Mouse (Mus musculus) small intestine, adult 2 months (tissue): Measurements from ENCODE around the gene Man1c1. TPM values are rescaled to one million over a fixed set of nuclear protein-coding genes. Genes with fewer than 3 reads are reported as not detected.
A peak's percentile ranks its signal among the peaks of the same experiment; 100 is the strongest.

ENCODE experiments used
- H3K27ac ChIP-seq: fragments of 200-500 bp; 2 replicates; pipeline ENCODE4 v1.5.1; 2012; ENCODE audit warnings: low read depth, low read length, control low read depth, inconsistent platforms; ENCODE audit not compliant: insufficient read depth
- H3K27me3 ChIP-seq: fragments of 200-500 bp; 2 replicates; pipeline ENCODE4 v1.6.1; 2012; ENCODE audit warnings: mild to moderate bottlenecking, moderate library complexity, low read length, inconsistent platforms; ENCODE audit not compliant: control insufficient read depth, insufficient read depth
- H3K36me3 ChIP-seq: fragments of 200-500 bp; 2 replicates; pipeline ENCODE4 v1.6.1; 2012; ENCODE audit warnings: mild to moderate bottlenecking, low read length, control low read depth, inconsistent platforms; ENCODE audit not compliant: control insufficient read depth, insufficient read depth
- H3K4me1 ChIP-seq: fragments of 200-500 bp; 2 replicates; pipeline ENCODE4 v1.6.1; 2012; ENCODE audit warnings: low read length, inconsistent platforms, mixed read lengths; ENCODE audit not compliant: control insufficient read depth, insufficient read depth, insufficient read length
- H3K4me3 ChIP-seq: fragments of 200-500 bp; 2 replicates; pipeline ENCODE4 v1.5.1; 2012; ENCODE audit warnings: low read depth, mild to moderate bottlenecking, control low read depth, inconsistent platforms, low read length, moderate library complexity
- CTCF ChIP-seq: fragments of 200-500 bp; IDR thresholded peaks from 2 replicates; pipeline ENCODE4 v1.5.1; 2012; ENCODE audit warnings: low read depth, mild to moderate bottlenecking, control low read depth, inconsistent platforms, low read length, moderate library complexity, mixed read lengths; ENCODE audit not compliant: insufficient replicate concordance, insufficient read length; ENCODE audit errors: extremely low read depth
- POLR2A ChIP-seq: fragments of 200-500 bp; IDR thresholded peaks from 2 replicates; pipeline ENCODE4 v1.6.1; 2012; ENCODE audit warnings: low read depth, mild to moderate bottlenecking, control low read depth, inconsistent platforms, low read length, moderate library complexity
- WGBS: fragments of 180-500 bp; shearing (Covaris S2); methylation state at CpG from one replicate; pipeline ENCODE4 v1.1.7; 2018; 5-methylcytosine and 5-hydroxymethylcytosine counted together
- polyA plus RNA-seq: library from polyadenylated mRNA; depleted of rRNA; stranded (reverse); fragments of >200 nt; gene quantifications from 2 replicates; pipeline ENCODE4 v1.2.3, GENCODE M21; 2012

The Man1c1 gene
- polyA plus RNA-seq, 1 experiment = 3.7 TPM

- TF ChIP-seq POLR2A (no peak), CTCF (peak; percentile 70; the same call in 1 of the 2 replicates)
- 65% methylated on average over 21 of the region's 21 CpGs for WGBS
- Histone ChIP-seq H3K4me1 (peaks cover 17% of the 10 kb centered on the region), H3K27me3 (no peaks in the 10 kb centered on the region), H3K4me3 (no peak overlapping the region), H3K36me3 (peaks cover 20% of the 10 kb centered on the region), H3K27ac (no peak overlapping the region)
These were observed 45.4 kb upstream of the Man1c1 start for GRCm38 (mm10) chr4:134749301-134750030.

- H3K4me3 ChIP-seq = no peak overlapping the region
- H3K27ac ChIP-seq = peak overlapping the region; percentile 50; the same call in 1 of the 2 replicates
- WGBS = 81% methylated on average over 16 of the region's 16 CpGs
- H3K27me3 ChIP-seq = no peaks in the 10 kb centered on the region
- H3K4me1 ChIP-seq = peaks cover 9% of the 10 kb centered on the region
- peaks cover 20% of the 10 kb centered on the region for H3K36me3 ChIP-seq
- no peak for TF ChIP-seq POLR2A
- peak; percentile 43; the same call in 1 of the 2 replicates for TF ChIP-seq CTCF
These were observed 42.0 kb upstream of the Man1c1 start for GRCm38 (mm10) chr4:134745900-134746661.

DNA sequence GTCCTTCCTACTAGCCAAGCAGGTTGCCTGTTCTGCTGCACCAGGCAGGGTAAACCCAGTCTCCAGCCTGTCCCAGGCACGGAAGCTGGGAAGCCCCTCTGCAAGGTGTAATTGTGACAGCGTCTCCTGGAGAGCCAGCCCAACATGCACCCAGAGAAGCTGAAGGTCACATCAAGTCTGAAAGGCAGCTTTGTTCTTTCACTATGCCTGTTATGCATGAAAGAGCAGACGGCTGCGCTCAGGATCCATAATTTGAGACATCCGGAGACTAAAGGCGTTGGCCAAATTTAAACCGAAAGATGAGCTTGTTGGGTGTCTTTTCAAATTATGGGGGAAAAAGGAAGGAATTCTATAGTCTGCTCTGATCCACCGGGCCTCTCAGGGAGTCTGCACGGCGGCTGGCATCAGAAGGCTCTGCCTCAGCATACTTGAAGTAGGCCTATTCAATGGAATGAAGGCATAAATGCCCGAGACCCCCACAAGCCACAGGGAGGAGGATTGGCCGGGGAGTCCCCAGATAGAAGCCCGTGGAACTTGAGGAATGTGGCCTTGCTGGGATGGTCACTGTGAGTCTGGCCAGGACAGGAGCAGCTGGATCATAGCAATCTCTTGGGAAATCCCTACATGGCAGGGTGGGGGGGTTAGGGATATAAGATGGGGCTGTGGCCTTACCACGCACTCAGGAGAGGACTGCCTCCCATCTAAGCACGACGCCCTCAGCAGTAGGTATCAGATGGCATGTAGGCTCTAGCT, 40.0 kb upstream of the Man1c1 start:
- no peaks in the 10 kb centered on the region for H3K27me3 ChIP-seq
- H3K4me1 ChIP-seq = no peaks in the 10 kb centered on the region
- no peak overlapping the region for H3K27ac ChIP-seq
- peaks cover 18% of the 10 kb centered on the region for H3K36me3 ChIP-seq
- 81% methylated on average over 16 of the region's 16 CpGs for WGBS
- TF ChIP-seq CTCF (no peak), POLR2A (no peak)
- H3K4me3 ChIP-seq = no peak overlapping the region

- TF ChIP-seq CTCF = no peak
- no peak for TF ChIP-seq POLR2A
- no peaks in the 10 kb centered on the region for H3K27me3 ChIP-seq
- no peak overlapping the region for H3K4me3 ChIP-seq
- 77% methylated on average over 8 of the region's 8 CpGs for WGBS
- H3K4me1 ChIP-seq = no peaks in the 10 kb centered on the region
- peaks cover 6% of the 10 kb centered on the region; the same call in 1 of the 2 replicates for H3K36me3 ChIP-seq
- no peak overlapping the region for H3K27ac ChIP-seq
These were observed 37.9 kb upstream of the Man1c1 start for GRCm38 (mm10) chr4:134741949-134742348.

DNA sequence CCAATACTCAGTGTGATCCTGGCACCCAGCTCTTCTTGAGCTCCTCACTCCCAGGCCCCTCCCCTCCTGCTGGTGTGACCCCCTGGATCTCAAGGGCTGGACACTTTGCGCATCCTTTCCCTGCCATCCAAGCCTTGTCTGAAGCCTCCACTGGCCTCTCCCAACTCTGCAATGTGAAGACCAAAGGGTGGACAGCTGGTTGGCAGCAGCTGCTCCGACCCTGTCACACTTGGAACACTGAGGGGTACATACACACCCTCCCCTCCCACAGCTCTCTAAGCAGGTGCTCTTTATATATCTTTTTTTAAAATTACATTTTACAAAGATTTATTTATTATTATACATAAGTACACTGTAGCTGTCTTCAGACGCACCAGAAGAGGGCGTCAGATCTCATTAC, 36.1 kb upstream of the Man1c1 start:
- H3K36me3 ChIP-seq = no peaks in the 10 kb centered on the region
- H3K27ac ChIP-seq = no peak overlapping the region
- no peak for TF ChIP-seq POLR2A
- TF ChIP-seq CTCF = no peak
- 93% methylated on average over 4 of the region's 4 CpGs for WGBS
- no peak overlapping the region for H3K4me3 ChIP-seq
- no peaks in the 10 kb centered on the region; the same call in 1 of the 2 replicates for H3K27me3 ChIP-seq
- no peaks in the 10 kb centered on the region for H3K4me1 ChIP-seq

- TF ChIP-seq CTCF = no peak
- TF ChIP-seq POLR2A = no peak
- Histone ChIP-seq H3K4me3 (no peak overlapping the region), H3K4me1 (peaks cover 4% of the 10 kb centered on the region), H3K27me3 (no peaks in the 10 kb centered on the region; the same call in 1 of the 2 replicates), H3K27ac (no peak overlapping the region), H3K36me3 (no peaks in the 10 kb centered on the region)
- WGBS = 69% methylated on average over 3 of the region's 3 CpGs
These were observed 35.4 kb upstream of the Man1c1 start for GRCm38 (mm10) chr4:134739530-134739929.
